Mouse (Mus musculus) Patski (cell line): ENCODE data around the gene Wwp2. TPM values are rescaled to one million over a fixed set of nuclear protein-coding genes. Genes with fewer than 3 reads are reported as not detected.

ENCODE experiments used
- ATAC-seq: fragments of 100-300 bp; one replicate; pipeline ENCODE4 v1.8.0; 2021
- CTCF ChIA-PET: fragments of 350-600 bp; sonication (Branson Sonifier 250); formaldehyde crosslinking; loops from one replicate; lab custom pipeline; 2022; ENCODE audit warnings: inconsistent platforms; lab: Charles Lee
- POLR2A ChIA-PET: fragments of 350-600 bp; sonication (Branson Sonifier 250); formaldehyde crosslinking; loops from one replicate; lab custom pipeline; 2022; ENCODE audit warnings: antibody characterized with exemption, inconsistent platforms; lab: Charles Lee
- DNase-seq: peaks from one replicate; pipeline ENCODE4 v3.0.0-alpha.2; 2011; ENCODE audit warnings: low read depth, low spot score
- H3K27me3 ChIP-seq: fragments of 371-371 bp; one replicate; pipeline ENCODE4 v1.5.1; 2021
- CTCF ChIP-seq: fragments of 100-300 bp; IDR thresholded peaks from one replicate; pipeline ENCODE4 v1.5.1; 2021
- in situ Hi-C: fragments of 300-500 bp; cut with MboI; formaldehyde crosslinking; loops from 3 replicates; pipeline ENCODE4 v1.11.1; 2018; ENCODE audit warnings: low pct_unique_long_range_greater_than_20kb, mixed read lengths
- polyA plus RNA-seq: library from polyadenylated mRNA; unstranded; gene quantifications from one replicate; pipeline ENCODE4 v1.2.3, GENCODE M21; 2021

Gene Wwp2
- polyA plus RNA-seq, 1 experiment from 2014 or later: 26.9 TPM

DNA sequence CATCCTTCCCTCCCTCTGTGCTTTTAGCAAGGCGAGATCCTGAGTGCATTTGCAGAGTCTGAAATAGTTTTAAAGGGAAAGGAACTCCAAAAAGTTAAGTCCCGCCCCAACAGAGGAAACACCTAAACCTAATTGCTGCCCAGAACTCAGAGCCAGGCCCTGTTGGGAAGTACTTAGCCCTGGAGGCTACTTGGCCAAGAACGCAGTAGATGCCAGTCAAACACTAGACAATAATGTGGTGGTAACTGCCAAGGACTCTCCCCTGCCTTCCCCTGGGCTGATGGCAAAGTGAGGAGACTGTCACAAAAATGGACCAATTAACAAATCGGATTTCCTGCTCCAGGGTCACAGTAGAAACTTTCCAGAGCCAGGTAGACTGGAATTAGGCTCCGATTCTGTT lies 34.3 kb upstream of the Wwp2 start:
- CTCF ChIA-PET: interaction anchor here (0.9 to 2.2 kb wide), 3 partner anchors 10 to 13 kb away, joined by 3 to 6 read pairs (median 4); no protein-coding TSS in a partner anchor
- no peak for ATAC-seq
- no peak for DNase-seq
- POLR2A ChIA-PET: no interaction called here
- in situ Hi-C loops: no loop called here
- no peak for TF ChIP-seq CTCF
- no peaks in the 10 kb centered on the region for H3K27me3 ChIP-seq

DNA sequence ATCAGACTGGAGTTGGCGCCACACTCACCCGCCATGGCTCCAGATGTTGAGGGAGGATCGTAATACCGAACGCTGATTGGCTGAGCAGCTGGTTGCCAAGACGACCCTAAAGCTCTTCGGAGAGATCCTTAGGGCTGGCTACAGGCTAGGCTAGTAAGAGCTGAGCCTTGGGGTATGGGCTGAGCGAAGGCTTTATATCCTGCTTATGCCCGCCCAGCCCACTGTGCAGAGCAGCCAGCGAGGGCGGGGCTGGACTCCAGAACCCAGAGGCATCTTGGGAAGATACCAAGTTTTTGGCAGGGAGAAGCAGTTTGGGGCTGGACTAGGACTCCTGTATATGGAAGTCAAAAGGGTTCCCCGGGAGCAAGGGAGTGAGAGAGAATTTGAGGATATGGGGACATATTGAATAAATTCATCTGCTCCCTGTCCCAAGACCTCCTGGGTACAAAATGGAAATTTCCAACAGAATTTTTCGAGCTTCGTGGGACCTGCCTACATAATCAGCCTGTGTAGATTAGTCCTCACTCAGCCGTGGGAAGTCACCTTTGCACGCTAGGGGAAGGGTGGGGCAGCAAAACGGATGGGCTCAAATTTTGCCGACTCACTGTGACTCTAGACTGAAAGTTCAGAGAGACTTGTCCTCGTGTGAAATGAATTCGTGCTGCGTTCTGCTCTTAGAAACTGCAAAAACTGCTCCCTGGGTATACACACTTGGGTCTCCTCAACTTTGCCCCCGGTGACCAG lies 33.0 kb upstream of the Wwp2 start, which contains the start of gene Nqo1:
Nqo1 (minus strand) TSS at position 169 of the 744 bp plus-strand sequence.
- ChIA-PET CTCF (interaction anchor here (1.5 kb wide), 1 partner anchor 13 kb away, joined by 4 read pairs; no protein-coding TSS in a partner anchor), POLR2A (no interaction called here)
- no peak for TF ChIP-seq CTCF
- in situ Hi-C loops: no loop called here
- no peaks in the 10 kb centered on the region for H3K27me3 ChIP-seq
- no peak for DNase-seq
- ATAC-seq: no peak

DNA sequence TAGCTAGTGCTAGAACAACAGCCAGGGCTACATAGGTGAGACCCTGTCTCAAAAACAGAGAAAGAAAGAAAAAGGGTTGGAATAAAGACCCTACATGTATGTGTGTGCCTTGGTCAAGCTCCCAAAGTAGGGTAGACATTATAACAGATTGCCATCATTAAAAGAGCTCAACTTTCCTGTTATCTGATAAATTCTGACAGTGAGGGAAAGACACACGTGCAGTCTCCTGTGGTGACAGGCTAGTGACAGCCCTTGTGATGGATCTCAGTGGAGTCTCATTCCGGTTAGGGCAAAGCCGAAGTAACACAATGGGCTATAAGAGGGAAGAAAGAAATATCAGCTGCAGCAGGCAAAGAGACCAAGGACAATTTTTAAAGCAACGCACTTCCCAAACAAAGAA lies 32.1 kb upstream of the Wwp2 start:
- no peaks in the 10 kb centered on the region for H3K27me3 ChIP-seq
- TF ChIP-seq CTCF: no peak
- in situ Hi-C loops: no loop called here
- DNase-seq (no peak), ATAC-seq (no peak)
- POLR2A ChIA-PET: no interaction called here
- CTCF ChIA-PET: interaction anchor here (1.2 to 1.9 kb wide), 3 partner anchors 10 to 18 kb away, joined by 3 to 6 read pairs (median 6); no protein-coding TSS in a partner anchor

DNA sequence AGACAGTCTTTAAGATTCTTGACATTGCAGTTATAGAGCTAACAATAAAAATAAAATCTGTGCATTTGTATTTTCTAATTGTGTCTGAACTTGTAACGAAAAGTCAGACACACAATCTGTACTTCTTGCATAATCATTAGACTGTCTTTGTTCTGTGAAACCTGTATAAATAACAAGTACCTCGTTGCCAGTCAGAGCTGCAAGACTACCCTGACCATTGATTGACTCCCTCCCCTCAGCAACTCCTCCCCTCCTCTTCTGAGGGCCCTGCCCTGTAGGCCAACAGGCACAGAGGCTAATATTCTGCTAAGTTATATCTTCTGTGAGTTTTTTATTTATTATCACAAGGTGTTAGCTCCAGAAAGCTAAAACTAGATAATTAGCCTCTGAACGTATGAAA lies 30.2 kb upstream of the Wwp2 start:
- DNase-seq (no peak), ATAC-seq (no peak)
- POLR2A ChIA-PET: no interaction called here

DNA sequence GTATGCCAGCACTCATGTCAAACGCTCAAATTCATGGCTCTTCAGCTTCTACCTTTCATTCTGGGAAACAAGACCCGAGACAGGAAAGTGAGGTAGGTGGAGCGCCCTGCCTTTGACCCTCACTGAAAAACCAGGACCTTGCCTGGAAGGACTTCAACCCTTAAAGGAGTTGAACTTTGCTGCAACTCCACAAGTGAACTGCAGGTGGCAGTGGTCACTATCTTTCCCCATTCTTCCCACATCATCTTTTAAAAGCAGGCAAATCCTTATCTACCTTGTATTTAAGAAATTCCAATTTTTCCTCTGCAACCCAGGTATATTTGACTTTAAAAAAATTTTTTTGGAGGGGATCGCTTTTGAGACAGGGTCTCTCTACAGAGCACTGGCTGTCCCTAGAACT lies 24.8 kb upstream of the Wwp2 start:
- TF ChIP-seq CTCF: no peak
- DNase-seq (no peak), ATAC-seq (no peak)
- ChIA-PET POLR2A (no interaction called here), CTCF (interaction anchor here (2.0 to 2.5 kb wide), 2 partner anchors 10 to 11 kb away, joined by 6 to 7 read pairs; no protein-coding TSS in a partner anchor)
- no peaks in the 10 kb centered on the region for H3K27me3 ChIP-seq
- in situ Hi-C loops: no loop called here

More for the DNA sequence above, 30.2 kb upstream of the Wwp2 start:
- in situ Hi-C loops: no loop called here
- no peak for TF ChIP-seq CTCF
- H3K27me3 ChIP-seq: no peaks in the 10 kb centered on the region
- CTCF ChIA-PET: interaction anchor here (0.8 to 1.9 kb wide), 3 partner anchors 12 to 19 kb away, joined by 3 to 6 read pairs (median 6); no protein-coding TSS in a partner anchor

DNA sequence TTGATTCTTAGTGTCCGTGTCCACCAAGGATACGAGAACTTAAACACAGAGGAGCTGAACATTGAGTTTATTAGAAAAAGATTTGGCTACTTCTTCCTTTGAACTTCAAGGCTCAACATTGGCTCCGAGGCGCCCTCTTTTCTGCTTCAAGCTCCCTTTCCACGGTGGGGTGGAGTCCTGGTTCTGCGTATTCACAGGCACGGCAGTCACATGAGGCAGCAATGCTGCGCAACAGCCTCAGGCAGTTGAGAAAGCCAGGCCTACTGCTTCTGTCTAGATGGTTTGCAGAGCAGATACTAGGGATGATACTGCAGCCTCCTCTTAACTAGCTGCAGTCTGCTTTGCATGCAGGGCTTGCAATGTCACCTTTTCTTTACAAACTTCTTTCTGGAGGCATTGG lies 23.6 kb upstream of the Wwp2 start:
- in situ Hi-C loops: no loop called here
- no peak for DNase-seq
- ChIA-PET CTCF (interaction anchor here (2.0 to 2.5 kb wide), 2 partner anchors 10 to 11 kb away, joined by 6 to 7 read pairs; no protein-coding TSS in a partner anchor), POLR2A (interaction anchor here (2.0 kb wide), 1 partner anchor 12 kb away, joined by 8 read pairs; the partner anchor contains the start of gene Nob1)
- no peak for TF ChIP-seq CTCF
- H3K27me3 ChIP-seq: no peaks in the 10 kb centered on the region
- no peak for ATAC-seq

DNA sequence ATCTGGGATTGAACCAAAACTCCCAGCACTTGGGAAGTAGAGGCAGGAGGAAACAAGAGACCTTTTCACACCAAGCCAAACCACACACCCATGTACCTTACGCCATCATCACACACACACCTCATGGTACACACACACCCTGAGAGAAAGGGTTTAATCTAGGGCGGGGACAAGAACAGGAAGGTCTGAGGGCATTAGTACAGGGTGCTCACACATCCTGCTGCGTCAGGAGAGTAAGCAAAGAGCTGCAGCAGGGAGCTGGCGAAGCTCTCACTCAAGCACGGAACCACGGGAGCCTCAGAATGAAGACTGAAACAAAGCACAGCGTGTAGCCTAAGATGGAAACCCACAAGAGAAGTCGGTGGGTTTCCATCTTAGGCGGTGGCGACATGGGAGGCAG lies 22.3 kb upstream of the Wwp2 start:
- DNase-seq (no peak), ATAC-seq (no peak)
- CTCF ChIA-PET: interaction anchor here (1.2 to 2.5 kb wide), 2 partner anchors 8 to 10 kb away, joined by 3 to 7 read pairs; no protein-coding TSS in a partner anchor
- TF ChIP-seq CTCF: no peak
- POLR2A ChIA-PET: interaction anchor here (2.0 kb wide), 1 partner anchor 10 kb away, joined by 8 read pairs; the partner anchor contains the start of gene Nob1
- in situ Hi-C loops: no loop called here
- H3K27me3 ChIP-seq: no peaks in the 10 kb centered on the region

DNA sequence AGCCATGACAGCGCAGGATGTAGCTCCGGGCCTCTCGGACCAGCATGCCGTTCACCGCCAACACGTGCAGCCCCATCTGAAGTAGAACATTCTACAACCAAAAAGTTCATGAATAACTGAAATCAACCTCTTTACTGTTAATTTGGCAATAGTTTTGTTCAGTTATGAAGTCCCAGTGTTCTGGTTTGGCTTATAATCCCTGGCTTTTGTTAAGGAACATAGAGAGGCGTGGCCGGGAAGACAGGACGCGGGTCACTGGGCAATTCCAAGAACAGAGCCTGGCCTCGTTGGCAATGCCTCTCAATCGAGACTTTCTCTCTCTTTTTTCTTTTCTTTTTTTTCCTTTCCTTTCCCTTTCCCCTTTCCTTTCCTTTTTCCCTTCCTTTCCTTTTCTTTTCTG lies 19.2 kb upstream of the Wwp2 start:
- DNase-seq (no peak), ATAC-seq (no peak)
- in situ Hi-C loops: no loop called here
- ChIA-PET CTCF (no interaction called here), POLR2A (no interaction called here)
- no peaks in the 10 kb centered on the region for H3K27me3 ChIP-seq
- no peak for TF ChIP-seq CTCF

DNA sequence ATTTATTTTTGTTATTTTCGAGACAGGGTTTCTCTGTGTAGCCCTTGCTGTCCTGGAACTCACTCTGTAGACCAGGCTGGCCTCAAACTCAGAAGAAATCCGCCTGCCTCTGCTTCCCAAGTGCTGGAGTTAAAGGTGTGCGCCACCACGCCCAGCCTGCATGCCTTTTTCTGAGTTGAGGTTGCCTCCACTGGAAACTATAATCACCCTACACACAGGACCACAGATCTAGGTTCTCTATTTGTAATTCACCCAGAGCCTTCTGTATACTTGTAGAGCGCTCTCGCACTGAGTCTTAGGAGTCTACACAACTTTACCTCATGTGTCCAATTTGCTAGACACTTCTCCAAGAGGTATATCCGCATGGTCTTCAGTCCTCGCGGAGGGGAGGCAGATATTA lies 12.0 kb upstream of the Wwp2 start:
- ATAC-seq (no peak), DNase-seq (no peak)
- H3K27me3 ChIP-seq: no peaks in the 10 kb centered on the region
- no peak for TF ChIP-seq CTCF
- in situ Hi-C loops: loop anchor here (5.0 kb wide), 2 partner anchors 37 to 312 kb away; no protein-coding TSS in a partner anchor
- ChIA-PET CTCF (interaction anchor here (0.9 to 2.5 kb wide), 9 partner anchors 8 to 320 kb away, joined by 3 to 19 read pairs (median 3); no protein-coding TSS in a partner anchor), POLR2A (interaction anchor here (0.7 to 1.9 kb wide), 2 partner anchors 11 to 337 kb away, joined by 3 to 8 read pairs; no protein-coding TSS in a partner anchor)

DNA sequence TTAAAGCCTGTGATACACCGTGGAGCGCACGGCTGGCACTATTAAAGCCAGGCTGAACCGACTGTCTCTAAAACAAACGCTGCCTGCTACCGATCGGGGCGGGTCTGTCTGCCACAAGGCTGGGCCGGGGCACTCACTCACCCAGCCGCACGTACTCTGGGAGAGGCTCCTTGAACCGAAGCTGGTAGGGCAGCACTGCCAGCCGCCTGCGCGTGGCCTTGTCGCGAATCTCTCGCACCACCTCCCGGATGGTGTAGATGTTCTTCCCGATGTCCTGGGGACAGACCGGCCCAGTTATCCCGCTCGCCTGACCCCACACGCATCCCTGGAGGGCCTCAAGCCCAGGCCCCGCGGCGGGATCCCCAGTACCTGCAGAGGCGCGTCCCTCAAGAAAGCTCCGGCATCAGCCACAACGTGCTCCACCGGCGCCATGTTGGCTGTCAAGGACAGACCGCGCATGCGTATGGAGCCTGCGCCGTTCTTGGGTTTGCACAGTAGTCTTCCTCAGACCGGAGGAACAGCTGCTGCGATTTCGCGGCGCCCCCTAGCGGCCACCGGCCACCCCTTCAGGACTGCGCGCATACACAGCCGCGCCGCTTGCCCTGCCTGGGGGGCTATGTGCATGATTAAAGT lies 11.5 kb upstream of the Wwp2 start, which contains the start of gene Nob1:
Nob1 (minus strand) TSS at position 455 of the 633 bp plus-strand sequence.
- in situ Hi-C loops: loop anchor here (5.0 kb wide), 2 partner anchors 37 to 312 kb away; no protein-coding TSS in a partner anchor
- ChIA-PET POLR2A (interaction anchor here (0.7 to 1.9 kb wide), 3 partner anchors 9 to 338 kb away, joined by 3 to 8 read pairs (median 3); no protein-coding TSS in a partner anchor), CTCF (interaction anchor here (0.7 to 2.5 kb wide), 12 partner anchors 9 to 320 kb away, joined by 3 to 19 read pairs (median 3); no protein-coding TSS in a partner anchor)
- peak; percentile 99 for ATAC-seq
- H3K27me3 ChIP-seq: no peaks in the 10 kb centered on the region
- DNase-seq: peak; percentile 77
- TF ChIP-seq CTCF: peak; percentile 100
